Mouse (Mus musculus) MEL (cell line): ENCODE data around the gene Lad1.

Source experiments
- E2F4 ChIP-seq: IDR thresholded peaks from 2 replicates; pipeline ENCODE4 v1.6.1; 2011; ENCODE audit warnings: low read depth, low read length, improper control_type of control experiment, borderline replicate concordance
- EP300 ChIP-seq, 2 experiments: IDR thresholded peaks; 2 replicates each; pipeline ENCODE4 v1.6.1; 2011; ENCODE audit warnings: improper control_type of control experiment in 2 of 2, low read length in 2 of 2, low read depth in 1 of 2, mild to moderate bottlenecking in 1 of 2
- HCFC1 ChIP-seq: IDR thresholded peaks from 2 replicates; pipeline ENCODE4 v1.6.1; 2012; ENCODE audit warnings: low read depth, mild to moderate bottlenecking, inconsistent platforms, low read length, improper control_type of control experiment, moderate library complexity
- TAL1 ChIP-seq: IDR thresholded peaks from 2 replicates; pipeline ENCODE4 v1.6.1; 2012; ENCODE audit warnings: mild to moderate bottlenecking, inconsistent platforms, low read length, moderate library complexity, mixed read lengths

DNA sequence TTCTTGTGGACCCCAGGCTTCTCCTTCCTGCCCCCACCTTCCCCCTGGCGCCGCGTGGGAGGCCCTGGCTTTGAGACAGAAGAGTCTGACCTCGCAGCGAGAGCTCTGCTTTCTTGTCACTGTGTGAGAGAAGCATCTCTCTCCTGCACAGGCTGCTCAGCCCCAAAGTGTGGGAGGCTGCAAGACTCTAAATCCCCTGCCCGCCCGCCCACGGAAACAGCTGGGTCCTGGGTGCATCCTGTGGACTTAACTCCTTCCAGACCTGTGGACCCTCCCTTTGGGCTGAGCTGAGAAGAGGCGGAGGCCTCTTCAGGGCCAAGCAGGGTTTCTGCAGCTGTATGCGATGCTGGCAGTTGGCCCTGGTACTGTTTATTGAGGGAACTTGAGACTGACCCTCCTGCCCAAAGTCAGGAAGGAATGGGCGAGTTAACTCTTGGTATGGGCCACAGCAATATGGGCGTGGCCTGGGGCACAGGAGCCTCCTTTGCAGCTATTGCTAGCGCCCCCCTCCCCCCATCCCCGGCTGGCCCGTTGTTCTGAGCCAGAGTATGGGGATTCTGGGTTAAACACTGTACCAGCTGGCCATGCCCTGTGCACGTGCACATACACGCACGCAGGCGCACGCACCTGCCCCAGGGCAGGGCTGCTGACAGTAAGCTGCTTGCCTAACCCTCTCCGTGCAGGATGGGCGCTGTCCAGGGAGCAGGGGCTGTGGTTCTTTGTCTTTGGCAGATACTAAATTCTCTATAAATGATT lies 39.4 kb upstream of the Lad1 start, which contains the start of gene Tnni1:
- TF ChIP-seq EP300 (IDR thresholded peaks at IDR 0.05; ENCODE audit: low read depth in 1 of 2, low read length in 2 of 2) (no peak), HCFC1 (no peak), TAL1 (no peak), E2F4 (no peak)
